Mouse (Mus musculus): ENCODE measurements around the gene Egln3.

Gene Egln3

DNA sequence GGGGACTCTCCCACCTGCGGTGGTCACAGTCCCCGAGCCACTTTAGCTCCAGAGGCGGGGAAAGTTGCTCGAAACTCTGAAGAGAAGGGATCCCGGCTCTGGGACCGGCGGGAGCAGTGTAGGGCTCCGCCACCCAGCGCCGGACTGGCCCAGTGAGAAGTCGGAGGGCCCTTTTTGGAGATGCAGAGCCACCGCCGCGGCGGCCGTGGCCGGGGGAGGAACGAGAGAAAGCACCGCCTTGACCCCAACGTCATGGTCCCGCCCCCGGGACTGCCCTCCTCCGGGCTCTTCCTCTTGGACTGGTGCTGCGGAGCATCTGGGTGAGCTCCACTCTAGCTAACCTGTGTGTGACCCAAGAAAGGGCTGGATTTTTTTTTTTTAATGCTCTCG, at the start of gene Egln3:
Egln3 (minus strand) TSS at position 205 of the 390 bp plus-strand sequence.
- DNase-seq (ENCODE audit: low spot score) = peak; percentile 81

DNA sequence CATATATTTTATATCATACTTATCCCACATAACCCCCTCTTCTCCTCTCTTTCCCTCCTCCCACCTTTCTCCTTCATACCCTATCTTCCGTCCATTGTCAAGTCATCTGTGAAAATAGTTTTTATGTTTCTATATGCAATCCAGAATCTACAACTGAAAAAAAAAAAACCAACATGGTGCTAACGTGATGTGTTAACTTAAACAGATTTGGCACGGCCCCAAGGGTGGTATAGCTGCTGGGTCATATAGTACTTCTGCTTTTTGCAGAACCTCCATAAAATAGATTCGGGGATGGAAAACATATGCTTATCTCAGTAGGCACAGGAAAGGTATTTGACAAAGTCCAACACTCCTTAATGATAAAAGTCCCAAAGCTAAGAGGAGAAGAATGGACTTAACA, 49.8 kb upstream of the Egln3 start:
- DNase-seq (ENCODE audit: low spot score) = no peak

DNA sequence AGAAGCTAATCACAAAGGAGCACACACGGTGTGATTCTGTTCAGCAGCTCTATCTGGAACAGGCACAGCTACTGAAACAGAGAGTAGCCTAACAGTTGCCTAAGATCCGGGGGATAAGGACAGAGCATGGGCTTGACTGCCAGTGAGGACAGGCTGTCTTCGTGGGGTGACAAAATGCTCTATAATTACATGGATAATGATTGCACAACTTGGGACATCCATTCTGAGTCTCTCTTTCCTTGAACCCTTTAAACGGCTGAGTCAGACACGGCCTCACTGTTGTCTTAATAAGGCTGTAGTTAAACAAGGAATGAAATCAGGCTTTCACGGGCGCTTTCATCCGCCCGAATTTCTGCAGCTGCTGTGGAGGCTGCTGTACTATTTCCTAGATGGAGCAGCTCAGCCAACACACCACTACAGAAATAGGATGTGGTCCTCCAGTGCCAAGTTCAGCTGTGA, 48.3 kb upstream of the Egln3 start:
- no peak for DNase-seq (ENCODE audit: low spot score)

DNA sequence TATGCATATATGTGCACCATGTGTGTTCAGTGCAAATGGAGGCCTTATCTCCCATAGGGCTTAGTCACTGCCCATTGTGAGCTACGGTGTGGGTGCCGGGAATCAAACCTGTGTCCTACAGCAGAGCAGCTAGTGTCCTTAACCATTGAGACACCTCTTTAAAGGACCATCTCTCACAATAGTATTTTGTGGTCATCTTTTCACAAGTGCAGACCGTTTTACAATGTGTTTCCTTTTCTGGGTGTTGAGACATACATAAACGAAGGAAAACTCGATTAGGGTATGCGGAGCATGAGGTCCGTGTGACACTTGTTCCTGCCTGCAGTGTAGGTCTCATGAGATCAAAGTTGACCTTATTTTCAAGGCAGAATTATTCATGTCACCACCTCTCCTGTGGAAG, 44.2 kb upstream of the Egln3 start:
- DNase-seq (ENCODE audit: low spot score) = no peak

DNA sequence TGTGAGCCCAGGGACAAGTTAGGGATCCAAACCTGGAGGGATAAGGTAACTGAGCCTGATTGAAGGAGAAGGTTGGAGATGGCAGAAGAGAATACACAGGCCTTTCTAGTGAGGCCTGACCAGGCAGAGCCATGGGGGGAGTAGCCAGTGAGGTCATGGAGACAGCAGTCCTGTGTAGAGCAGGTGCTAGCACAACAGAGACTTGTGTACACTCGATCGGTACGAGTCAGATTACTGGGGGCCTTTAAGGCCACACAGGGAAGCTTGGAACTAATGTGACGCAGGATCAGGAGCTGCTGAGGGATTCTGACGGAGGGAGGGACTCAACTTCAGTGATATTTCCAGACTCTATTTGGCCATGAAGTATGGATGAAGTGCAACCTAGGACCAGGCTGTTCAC, 39.5 kb upstream of the Egln3 start:
- DNase-seq (ENCODE audit: low spot score) = no peak

DNA sequence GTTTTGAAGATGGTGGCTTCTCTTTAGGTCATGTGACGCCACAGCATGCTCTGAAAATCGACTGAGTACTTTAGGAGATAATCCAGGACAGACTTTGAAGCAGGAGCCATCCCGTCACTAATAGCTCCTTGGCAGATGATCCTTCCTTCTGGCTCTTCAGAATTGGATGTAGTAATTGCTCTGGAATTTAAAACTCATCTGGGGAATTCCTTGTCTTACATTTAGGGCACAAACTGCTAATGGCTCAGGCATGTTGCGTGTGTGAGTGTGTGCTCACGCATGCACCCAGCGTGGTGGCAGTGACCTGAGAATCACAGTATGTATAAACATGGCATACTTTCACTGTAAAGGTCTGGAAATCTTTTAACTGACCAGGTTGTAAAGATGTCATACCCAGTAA, 38.3 kb upstream of the Egln3 start:
- DNase-seq (ENCODE audit: low spot score) = no peak

DNA sequence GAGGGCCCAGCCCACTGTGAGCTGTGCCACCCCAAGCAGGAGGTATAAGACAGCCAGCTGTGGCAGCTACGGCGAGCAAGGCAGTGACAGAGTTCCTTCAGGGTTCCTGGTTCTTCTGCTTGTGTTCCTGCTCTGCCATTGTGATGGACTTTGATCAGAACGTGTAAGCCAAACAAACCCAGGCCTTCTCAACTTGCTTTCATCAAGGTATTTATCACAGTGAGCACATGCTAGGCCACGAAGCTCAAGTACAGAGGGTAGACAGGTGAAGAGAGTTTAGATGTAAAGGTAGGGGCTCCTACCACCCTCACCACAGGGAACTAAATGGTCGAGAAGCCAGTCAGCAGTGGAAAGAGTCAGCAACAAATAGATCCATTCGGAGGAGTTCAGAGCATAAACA, 30.1 kb upstream of the Egln3 start:
- DNase-seq (ENCODE audit: low spot score) = no peak

DNA sequence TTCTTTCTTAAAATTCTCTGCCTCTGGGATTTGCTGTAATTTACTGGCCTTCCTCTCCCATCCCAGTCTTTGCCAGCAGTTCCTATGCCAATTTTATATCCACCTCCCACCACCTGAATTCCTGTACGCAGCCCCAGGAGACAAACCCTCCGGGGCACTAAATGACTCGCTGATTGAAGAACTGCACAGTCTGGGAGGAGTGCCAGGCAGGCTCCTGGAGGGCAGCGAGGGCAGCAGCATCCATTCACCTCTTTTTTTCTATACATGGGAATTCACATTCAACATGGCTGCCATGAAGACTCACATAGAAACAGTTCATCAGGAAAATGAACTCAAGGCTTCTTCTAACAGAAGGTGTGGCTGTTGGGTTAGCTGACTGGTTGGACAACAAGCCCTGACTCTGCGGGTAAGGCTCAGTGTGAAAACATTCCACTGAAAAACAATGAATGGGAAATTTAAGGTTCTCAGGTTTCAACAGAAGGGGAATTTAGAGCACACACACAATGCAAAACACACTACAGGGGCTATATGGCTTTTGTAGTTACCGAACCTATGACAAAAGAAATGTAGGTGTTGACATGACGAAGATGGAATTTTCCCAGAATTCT, 29.4 kb upstream of the Egln3 start:
- no peak for DNase-seq (ENCODE audit: low spot score)

DNA sequence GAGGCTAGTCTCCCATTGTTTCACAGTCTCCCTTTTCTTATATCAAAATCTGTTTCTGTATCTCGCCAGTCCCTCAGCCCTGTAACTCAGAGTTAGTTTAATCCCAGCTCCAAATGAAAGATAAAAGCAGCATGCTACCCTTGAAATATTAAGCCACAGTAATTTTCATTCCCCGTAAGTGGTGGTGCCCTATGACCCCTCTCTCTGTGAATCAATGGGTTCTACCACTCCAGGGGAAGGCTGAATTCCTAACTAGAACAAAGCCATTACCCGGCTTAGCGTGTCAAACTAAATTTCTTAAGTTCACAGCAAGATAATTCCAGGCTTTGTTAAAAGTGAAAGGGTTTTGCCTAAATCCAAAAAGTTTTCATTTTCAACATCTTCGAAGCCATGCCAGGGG, 28.8 kb upstream of the Egln3 start:
- DNase-seq (ENCODE audit: low spot score) = no peak

DNA sequence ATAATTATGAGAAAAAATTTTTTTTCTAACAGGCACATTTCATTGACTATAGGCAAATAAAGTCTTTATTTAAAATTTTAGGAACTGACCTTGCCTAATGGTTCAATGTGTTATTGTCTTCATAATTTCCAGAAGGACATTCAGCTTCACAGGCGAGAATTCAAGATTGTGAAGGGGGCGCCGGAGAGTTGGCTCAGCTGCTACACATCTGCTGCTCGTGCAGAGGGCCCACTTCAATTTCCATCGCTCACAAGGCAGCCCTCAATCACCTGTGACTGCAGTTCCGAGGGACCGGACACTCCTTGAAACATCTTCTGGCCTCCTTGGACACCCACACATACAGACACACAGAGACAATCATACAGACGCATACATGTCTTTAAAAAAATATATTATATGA, 23.9 kb upstream of the Egln3 start:
- no peak for DNase-seq (ENCODE audit: low spot score)

DNA sequence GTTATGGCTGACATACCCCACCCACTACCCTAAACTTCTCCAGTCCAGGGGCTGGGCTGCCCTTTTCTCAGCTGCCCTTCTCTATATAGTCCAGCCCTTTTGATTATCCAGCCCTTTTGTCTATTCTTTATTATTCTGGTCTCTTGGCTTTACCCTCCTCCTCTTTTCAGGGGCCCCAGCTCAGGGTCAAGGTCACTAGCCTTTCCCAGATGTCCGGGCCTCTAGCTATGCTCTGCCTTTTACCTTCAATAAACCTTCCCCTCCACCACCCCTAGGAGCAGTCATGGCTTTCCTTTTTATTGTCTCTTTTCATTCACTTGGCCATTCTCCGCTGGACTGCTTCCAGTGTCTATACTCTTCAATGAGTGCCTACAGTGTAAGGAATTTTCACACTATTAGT, 22.7 kb upstream of the Egln3 start:
- no peak for DNase-seq (ENCODE audit: low spot score)

DNA sequence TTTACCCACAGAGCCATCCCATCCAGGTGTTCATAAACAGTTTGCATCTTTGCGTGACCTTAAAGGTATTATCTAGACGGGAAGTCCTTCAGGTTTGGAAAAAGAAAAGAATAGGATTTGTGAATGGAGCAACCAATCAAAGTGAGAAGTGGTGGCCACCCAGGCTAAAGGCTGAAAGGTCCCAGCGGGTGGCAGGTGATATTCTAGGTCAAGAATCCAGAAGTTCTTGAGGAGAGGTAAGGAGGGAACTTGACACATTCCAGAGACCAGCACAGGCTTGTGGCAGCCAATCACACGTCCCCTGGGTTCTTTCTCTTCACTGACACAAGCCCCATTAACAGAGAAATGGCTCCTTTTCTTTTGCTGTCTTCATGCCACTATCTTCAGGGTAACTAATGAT, 21.9 kb upstream of the Egln3 start:
- no peak for DNase-seq (ENCODE audit: low spot score)

DNA sequence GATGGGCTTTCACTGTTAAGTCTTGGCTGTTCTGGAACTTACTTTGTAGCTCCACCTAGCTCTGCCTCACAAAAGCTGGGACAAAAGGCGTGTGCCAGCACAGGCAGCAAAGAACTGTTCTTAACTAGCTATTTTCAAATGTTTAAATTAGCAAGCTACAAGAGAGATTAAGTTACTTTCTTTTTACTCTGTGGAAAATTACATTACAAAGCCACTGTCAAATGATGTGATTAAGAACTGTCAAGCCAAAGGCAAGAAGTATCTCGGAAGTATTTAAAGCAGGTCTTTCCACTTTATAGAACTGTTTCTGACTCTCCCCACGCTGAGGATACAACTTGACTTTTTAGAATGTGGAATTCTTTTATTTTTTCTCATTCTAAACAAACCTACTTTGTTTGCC, 21.4 kb upstream of the Egln3 start:
- no peak for DNase-seq (ENCODE audit: low spot score)

DNA sequence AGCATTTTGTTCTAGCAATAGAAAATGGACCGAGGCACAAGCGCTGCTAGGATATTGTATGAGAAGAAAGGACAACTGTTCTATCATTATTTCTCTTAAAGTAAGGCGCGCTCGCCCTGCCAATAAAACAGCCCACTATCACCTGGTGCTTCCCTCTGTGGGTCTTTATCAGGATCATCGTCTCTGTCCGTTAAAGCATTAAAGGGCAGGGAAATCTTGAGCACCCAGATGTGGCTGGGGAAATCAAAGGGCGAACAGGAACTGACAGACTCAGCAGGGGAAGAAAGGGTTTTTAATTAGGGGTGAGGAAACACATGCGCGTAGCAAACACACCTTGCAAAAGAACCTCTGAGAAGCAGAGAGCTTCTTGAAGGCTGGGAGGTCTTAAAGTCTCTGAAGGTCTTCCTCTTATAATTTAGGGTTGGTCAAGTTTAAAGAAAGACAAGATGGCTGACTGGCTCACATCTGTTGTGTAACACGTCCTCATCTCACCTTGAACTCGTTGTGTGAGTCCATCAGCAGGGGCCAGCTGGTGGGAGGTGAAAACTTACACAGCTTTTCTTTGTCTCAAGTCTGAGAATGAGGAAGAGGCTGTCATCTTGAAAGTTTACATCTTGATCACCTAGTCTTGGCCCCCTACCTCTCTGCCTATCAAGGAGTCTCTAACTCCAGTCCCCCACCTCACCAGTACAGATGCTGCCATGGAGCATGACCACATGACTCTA, 18.5 kb upstream of the Egln3 start:
- DNase-seq (ENCODE audit: low spot score) = no peak

DNA sequence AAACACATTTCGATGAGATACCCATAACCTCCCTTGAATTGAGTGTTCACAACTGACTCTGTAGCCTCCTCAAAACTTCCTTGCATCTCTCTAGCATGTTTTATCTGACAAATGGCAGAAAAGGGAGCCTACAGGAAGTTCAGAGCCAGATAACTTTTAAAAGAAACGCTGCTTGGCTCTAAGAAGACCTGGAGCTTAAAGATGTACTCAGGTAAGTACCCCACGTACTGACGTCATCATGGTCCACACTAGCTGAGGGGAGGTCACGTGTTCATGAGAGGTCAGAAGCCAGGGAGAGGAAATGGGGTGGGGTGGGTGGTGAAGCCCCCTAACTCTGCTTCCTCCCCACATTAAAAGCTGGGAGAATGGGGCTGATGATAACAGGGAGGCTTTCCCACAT, 13.0 kb upstream of the Egln3 start:
- no peak for DNase-seq (ENCODE audit: low spot score)

DNA sequence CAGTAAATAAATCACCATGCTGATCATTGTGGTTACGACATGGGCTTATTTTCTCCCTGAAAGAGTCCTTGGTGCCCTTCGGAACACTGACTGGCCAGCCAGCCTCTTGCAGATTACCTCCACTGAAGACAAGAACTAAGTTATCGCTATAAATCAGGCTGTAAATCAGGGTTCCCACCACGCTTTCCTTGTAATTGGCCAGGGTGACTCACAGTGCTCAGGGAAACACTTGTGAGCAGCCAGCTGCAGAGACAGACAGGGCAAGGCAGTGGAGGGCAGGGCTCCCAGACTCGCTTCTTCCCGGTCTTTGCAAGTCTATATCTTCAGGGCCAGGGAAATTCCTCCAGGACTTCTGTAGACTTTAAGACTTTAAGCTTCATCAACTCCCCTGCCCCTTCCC, 10.8 kb upstream of the Egln3 start:
- no peak for DNase-seq (ENCODE audit: low spot score)

DNA sequence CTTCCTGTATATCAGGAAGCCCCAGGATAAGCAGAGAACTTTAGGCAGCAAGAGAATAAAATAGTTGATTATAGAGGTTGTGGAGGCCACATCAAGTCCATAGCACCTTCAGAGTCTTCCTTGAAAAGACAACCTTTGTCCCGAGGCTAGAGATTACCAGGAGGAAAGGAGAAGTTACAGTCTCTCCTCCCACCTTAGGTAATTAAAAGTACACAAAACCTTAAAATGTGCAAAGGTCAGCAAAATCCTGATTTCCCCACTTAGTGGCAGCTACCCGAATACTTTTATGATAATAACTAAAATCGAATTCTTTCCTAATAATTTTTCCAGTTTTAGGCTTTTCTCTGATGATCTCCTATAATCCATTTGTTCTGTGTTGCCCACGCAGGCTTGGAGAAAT, 10.2 kb upstream of the Egln3 start:
- no peak for DNase-seq (ENCODE audit: low spot score)

DNA sequence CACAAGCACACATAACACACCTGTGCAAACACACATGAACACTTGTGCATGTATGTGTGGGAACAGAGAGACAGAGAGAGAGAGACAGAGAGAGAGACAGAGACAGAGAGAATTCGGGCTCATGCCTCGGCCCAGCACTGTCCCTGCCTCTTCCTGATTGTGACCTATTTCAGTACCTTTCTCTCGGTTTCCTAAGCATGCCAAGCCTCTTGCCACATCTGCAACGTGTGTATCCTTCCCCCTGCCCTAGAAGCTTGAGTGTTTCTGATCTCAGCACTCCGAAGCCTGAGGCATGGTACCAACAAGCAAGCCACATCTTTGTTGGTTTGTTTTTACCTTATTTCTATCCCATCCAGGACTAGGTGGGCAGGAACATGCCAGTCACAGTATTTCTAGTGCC, 9.6 kb upstream of the Egln3 start:
- no peak for DNase-seq (ENCODE audit: low spot score)

DNA sequence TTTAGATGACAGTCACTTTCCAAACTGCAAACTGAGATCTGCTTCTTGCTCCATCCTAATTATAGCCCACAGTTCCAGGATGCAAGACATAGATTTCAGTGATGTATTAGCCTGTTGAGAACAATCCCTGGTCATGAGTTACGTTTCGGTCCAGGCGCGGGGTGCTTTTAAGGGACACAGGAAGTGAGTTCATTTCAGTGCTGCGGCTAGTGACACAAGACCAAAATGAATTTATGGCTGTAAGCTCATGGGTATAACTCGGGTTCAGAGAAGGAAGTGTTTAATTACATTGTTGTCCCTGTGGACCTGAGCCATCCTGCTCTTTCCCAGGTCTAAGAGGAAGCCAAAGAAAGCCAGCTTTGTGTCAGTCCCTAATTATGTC, 5.5 kb upstream of the Egln3 start:
- DNase-seq (ENCODE audit: low spot score) = no peak

DNA sequence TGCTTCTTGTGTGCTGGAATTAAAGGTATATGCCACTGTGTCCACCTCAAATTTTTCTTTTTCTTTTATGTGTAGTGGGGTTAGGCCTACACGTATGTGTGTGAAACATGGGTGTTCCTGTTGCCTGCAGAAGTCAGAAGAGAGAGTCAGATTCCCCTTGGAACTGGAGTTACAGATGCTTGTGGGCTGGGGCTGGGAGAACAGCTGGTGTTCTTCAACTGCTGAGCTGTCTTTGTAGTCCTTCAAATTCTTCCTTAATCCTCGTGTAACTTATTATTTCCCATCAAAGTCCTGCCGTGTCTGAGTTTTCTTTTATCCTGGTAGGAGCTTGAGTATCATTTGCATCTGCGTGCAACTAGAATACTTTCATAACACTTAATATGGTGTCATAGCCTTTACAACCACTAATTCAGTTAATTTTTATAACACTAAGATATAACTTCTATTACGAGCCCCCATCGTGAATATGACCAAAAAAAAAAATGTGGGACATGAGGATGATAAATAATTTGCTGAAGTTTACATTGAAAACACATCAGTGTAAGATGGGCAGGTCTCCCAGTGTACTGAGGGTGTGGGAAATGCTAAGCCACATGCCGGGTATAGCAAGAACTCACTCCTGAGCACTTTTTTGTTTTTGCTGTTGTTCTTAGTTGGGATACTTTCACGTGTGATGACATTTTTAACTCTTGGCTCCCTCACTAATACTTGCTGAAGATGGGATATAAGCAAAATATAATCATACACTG, 4.9 kb upstream of the Egln3 start:
- no peak for DNase-seq (ENCODE audit: low spot score)

DNA sequence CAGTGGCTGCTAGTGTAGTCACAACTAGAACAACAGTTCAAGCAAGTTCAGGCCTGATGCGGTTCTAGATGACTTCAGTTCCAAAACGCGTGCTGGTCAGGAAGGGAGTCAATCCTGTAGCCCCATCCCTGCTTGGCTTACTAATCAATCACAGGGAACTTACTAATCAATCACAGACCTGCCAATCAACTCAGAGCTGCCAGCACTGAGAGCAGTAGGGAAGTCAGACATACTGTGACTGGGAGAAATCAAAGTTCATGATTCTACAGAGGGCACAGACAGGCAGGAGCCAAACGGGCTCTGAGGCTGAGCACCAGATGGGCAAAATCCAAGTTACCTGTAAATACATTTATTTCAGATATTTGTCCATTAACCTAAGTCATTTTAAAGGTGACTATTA, 2.1 kb upstream of the Egln3 start:
- DNase-seq (ENCODE audit: low spot score) = no peak

DNA sequence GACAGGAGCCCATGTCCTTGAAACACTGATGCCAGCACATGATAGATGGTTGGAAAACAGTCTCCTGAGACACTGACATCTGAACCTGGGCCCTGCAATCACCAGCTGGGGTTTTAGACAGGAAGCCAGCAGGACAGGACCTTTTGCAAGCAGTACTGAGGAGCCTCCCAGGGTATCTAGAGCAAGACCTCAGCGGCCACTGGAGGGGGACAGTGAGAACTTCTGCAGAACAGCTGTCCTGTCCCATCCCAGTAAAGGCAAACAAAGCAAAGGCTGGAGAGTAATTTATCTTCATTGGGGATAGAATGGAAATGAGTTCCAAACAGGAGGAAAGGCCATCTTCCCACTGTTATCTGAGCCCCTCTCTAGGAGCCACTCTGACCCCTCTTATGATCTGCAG, 1.5 kb upstream of the Egln3 start:
- DNase-seq (ENCODE audit: low spot score) = no peak

Measured in urinary bladder, postnatal 10 days (tissue).